Mouse (Mus musculus) embryonic fibroblast, embryonic 13.5 days (primary cell): Measurements from ENCODE around the gene F930015N05Rik. TPM values are rescaled to one million over a fixed set of nuclear protein-coding genes. Genes with fewer than 3 reads are reported as not detected.

Experiments
- H3K27ac ChIP-seq: 2 replicates; pipeline ENCODE4 v1.5.1; 2012; ENCODE audit warnings: low read length, control low read depth, inconsistent platforms; ENCODE audit not compliant: insufficient read depth
- H3K4me1 ChIP-seq: 2 replicates; pipeline ENCODE4 v1.6.1; 2011; ENCODE audit warnings: low read length; ENCODE audit not compliant: control insufficient read depth, insufficient read depth
- H3K4me3 ChIP-seq: 2 replicates; pipeline ENCODE4 v1.5.1; 2011; ENCODE audit warnings: mild to moderate bottlenecking, control low read depth, low read length; ENCODE audit not compliant: insufficient read depth
- CTCF ChIP-seq: IDR thresholded peaks from 2 replicates; pipeline ENCODE4 v1.5.1; 2011; ENCODE audit warnings: mild to moderate bottlenecking, control low read depth, low read length, moderate library complexity, borderline replicate concordance; ENCODE audit not compliant: insufficient read depth
- POLR2A ChIP-seq: IDR thresholded peaks from 2 replicates; pipeline ENCODE4 v1.6.1; 2011; ENCODE audit warnings: low read depth, mild to moderate bottlenecking, control low read depth, low read length, moderate library complexity
- polyA plus RNA-seq: library from polyadenylated mRNA; stranded (reverse); fragments of >200 nt; gene quantifications from 2 replicates; pipeline ENCODE4 v1.2.4, GENCODE M21; 2011; ENCODE audit warnings: low read depth; ENCODE audit not compliant: missing spikeins, insufficient read length

The F930015N05Rik gene
- polyA plus RNA-seq, 1 experiment, result not detected

DNA sequence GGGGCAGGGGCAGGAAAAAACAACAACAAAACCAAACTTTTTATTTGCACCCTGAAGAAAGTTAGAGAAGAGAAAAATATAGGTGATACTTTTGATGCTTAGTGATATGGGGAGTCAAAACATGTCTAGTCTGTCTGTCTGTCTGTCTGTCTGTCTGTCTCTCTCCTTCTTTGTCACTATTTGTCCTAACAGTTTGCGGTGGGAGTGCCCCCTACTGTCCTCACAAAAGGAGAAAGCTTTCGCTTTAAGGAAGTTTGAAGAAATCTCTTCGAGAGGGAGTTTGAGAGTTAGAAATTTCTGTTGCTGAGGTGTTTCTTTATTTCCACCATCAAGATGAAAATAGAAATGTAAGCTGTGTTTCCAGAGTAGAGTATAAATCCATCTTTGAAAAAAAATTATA lies 2.5 kb upstream of the F930015N05Rik start:
- no peak overlapping the region for H3K4me3 ChIP-seq
- no peaks in the 10 kb centered on the region for H3K4me1 ChIP-seq

GRCm38 (mm10) chr11:64437721-64438120 lies 1.3 kb upstream of the F930015N05Rik start:
- H3K4me1 ChIP-seq, result no peaks in the 10 kb centered on the region
- no peak for TF ChIP-seq CTCF
- TF ChIP-seq POLR2A, result no peak
- no peak overlapping the region for H3K27ac ChIP-seq
- peak overlapping the region; percentile 9; the same call in 1 of the 2 replicates for H3K4me3 ChIP-seq

More for the DNA sequence above, 2.5 kb upstream of the F930015N05Rik start:
- no peak for TF ChIP-seq CTCF
- TF ChIP-seq POLR2A, result no peak
- H3K27ac ChIP-seq, result no peak overlapping the region

DNA sequence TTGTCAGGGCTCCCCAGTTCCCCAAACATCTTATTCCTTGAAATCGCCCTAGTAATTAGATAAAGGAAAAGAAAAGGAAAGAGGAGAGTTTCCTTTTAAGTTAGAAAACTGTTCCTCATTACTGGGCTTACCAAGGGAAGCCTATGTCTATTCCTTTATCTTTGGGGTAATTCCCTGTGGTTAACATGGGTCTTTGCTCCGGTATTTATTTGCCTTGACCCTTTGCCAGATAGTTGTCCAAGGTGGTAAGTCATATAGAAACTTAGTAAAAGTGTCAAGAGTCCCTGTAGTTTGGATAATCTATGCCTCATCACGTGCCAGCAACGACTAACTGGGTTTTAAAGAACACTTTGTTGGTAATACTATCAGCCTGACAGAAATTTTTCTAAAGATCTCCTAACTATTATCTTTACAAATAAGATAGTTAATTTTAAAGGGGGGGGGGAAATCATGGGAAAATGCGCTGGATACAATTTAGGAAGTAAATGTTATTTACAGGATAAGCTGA lies 392 bp upstream of the F930015N05Rik start:
- H3K27ac ChIP-seq, result no peak overlapping the region

GRCm38 (mm10) chr11:64435546-64436411 lies 674 bp downstream of the F930015N05Rik start:
- H3K4me3 ChIP-seq, result peak overlapping the region; percentile 48
- no peaks in the 10 kb centered on the region for H3K4me1 ChIP-seq
- peak overlapping the region; percentile 9; the same call in 1 of the 2 replicates for H3K27ac ChIP-seq
- TF ChIP-seq CTCF (no peak), POLR2A (no peak)

More for the DNA sequence above, 392 bp upstream of the F930015N05Rik start:
- Histone ChIP-seq H3K4me3 (peak overlapping the region; percentile 48), H3K4me1 (no peaks in the 10 kb centered on the region)
- TF ChIP-seq POLR2A, result no peak
- TF ChIP-seq CTCF, result no peak

DNA sequence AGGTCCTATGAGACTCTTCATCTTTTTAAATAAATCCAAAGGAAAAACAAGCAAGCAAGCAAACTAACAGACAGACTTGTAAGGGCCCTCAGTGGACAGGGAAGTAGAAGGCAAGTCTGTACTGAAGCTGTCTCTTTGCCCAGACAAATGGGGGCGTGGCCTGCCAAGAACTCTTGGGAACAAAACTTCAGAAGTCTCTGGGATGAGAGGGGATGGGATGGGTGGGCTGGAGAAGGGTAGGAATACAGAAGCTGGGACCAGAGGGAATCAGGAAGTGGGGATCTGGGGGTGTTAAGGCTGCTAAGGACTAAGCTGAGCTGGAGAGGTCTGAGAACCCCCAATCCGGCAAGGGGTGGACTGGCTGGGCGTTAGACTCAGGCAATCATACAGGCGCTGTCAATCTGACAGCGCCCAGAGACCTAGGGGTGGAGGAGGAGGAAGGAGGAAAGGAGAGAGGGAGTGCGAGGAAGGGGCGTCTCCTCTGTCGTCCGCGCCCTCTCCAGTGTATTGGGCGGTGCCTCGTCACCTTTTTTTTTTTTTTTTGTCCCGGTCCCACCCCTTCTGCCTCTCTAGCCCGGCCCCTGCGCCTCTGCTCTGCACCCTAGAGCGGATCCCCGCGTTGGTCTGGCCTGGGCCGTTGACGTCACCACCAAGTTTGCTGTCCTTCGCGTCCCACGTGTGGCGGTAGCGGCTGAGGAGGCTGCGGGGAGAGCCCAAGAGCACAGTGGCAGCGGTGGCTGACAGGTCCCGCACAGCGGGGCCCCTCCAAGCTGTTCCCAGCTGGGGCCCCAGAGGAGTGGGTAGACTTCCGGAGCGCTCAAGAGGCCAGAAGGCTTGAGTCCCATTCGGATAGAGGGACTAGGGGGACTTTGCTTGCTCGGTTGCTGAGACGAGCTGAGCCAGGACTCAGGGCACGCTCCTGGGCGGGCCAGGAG lies 1.6 kb downstream of the F930015N05Rik start, which contains the start of gene Hs3st3a1:
Gene Hs3st3a1, plus strand, starts transcription at position 722 of the 935 bp plus-strand sequence.
- Histone ChIP-seq H3K4me1 (no peaks in the 10 kb centered on the region), H3K27ac (peak within 1 kb of the TSS; percentile 9; the same call in 1 of the 2 replicates), H3K4me3 (peak within 1 kb of the TSS; percentile 48)
- TF ChIP-seq POLR2A (peak; percentile 72), CTCF (no peak)

DNA sequence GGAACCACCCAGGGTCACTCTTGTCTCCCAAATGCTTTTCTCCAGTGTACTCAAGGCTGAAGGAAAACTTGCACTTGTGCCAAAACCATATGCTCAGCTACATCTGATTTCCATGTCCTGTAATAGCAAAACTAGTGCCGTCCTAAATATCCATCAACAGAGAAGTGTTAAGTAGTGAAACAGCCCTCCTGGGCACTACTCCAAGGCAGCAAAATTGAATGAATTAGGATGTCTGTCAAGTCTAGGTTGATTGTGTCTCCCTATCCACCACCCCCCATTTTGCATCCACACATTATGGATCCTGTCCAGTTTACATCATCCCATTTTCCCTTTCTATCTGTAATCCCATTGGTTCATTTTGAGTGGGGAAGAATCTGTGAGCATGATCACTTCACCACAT lies 17.5 kb downstream of the F930015N05Rik start:
- TF ChIP-seq POLR2A, result no peak
- TF ChIP-seq CTCF, result no peak
- Histone ChIP-seq H3K4me3 (no peak overlapping the region), H3K4me1 (no peaks in the 10 kb centered on the region), H3K27ac (no peak overlapping the region)

GRCm38 (mm10) chr11:64400534-64401093 lies 35.8 kb downstream of the F930015N05Rik start:
- Histone ChIP-seq H3K4me1 (no peaks in the 10 kb centered on the region), H3K27ac (no peak overlapping the region), H3K4me3 (no peak overlapping the region)
- no peak for TF ChIP-seq POLR2A
- no peak for TF ChIP-seq CTCF

- no peaks in the 10 kb centered on the region for H3K4me1 ChIP-seq
- no peak for TF ChIP-seq CTCF
- TF ChIP-seq POLR2A, result no peak
- H3K4me3 ChIP-seq, result no peak overlapping the region
- H3K27ac ChIP-seq, result no peak overlapping the region
Observed at GRCm38 (mm10) chr11:64397612-64398011, 38.8 kb downstream of the F930015N05Rik start.

- TF ChIP-seq POLR2A (no peak), CTCF (no peak)
- Histone ChIP-seq H3K4me1 (no peaks in the 10 kb centered on the region), H3K4me3 (no peak overlapping the region), H3K27ac (no peak overlapping the region)
Observed at GRCm38 (mm10) chr11:64396949-64397348, 39.5 kb downstream of the F930015N05Rik start.
